Mouse (Mus musculus): ENCODE measurements around the gene Nudt6. TPM values are rescaled to one million over a fixed set of nuclear protein-coding genes. Genes with fewer than 3 reads are reported as not detected.
A peak's percentile ranks its signal among the peaks of the same experiment; 100 is the strongest.

The Nudt6 gene
- polyA plus RNA-seq, 1 experiment from 2014 or later: 11.5 TPM

DNA sequence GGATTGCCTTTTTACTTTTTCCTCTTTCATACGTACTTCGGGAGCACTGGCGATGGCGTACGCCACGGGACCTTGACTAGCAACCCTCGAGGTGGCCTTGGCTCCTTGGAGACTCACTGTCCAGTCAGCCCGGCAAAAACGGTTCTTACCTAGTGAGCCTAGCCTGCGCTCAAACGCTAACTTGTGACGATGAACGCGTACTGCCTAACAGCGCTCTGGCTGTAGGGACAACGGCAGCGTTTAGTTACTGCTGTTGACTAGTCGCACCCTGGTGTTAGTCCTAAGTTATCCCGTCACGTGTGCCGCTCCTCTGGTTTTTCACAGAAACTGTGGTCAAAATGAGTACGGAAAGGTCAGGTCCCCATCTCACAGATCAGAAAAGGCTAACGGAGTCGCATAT lies 630 bp upstream of the Nudt6 start:
- Histone ChIP-seq H3K27me3 (replicated peaks; ENCODE audit: control insufficient read depth, insufficient read depth, low read length) (no peaks in the 10 kb centered on the region), H3K4me2 (peak overlapping the region; percentile 93), H3K9me3 (ENCODE audit: control insufficient read depth, low read length) (no peaks in the 10 kb centered on the region), H3K4me1 (replicated peaks; ENCODE audit: control insufficient read depth, insufficient read depth, low read length) (peaks cover 14% of the 10 kb centered on the region), H3K9ac (ENCODE audit: low read depth, low read length) (peak overlapping the region; percentile 71), H3K36me3 (ENCODE audit: control insufficient read depth, insufficient read depth, low read length) (peaks cover 3% of the 10 kb centered on the region; the same call in 1 of the 2 replicates), H3K4me3 (ENCODE audit: low read depth, low read length) (peak overlapping the region; percentile 75), H3K27ac (ENCODE audit: low read depth, low read length) (peak overlapping the region; percentile 81)
- DNase-seq (ENCODE audit: low spot score) (no peak), ATAC-seq (replicated peaks; ENCODE audit: low FRiP score) (no peak)
- WGBS: under 1% methylated on average over 24 of the region's 24 CpGs

DNA sequence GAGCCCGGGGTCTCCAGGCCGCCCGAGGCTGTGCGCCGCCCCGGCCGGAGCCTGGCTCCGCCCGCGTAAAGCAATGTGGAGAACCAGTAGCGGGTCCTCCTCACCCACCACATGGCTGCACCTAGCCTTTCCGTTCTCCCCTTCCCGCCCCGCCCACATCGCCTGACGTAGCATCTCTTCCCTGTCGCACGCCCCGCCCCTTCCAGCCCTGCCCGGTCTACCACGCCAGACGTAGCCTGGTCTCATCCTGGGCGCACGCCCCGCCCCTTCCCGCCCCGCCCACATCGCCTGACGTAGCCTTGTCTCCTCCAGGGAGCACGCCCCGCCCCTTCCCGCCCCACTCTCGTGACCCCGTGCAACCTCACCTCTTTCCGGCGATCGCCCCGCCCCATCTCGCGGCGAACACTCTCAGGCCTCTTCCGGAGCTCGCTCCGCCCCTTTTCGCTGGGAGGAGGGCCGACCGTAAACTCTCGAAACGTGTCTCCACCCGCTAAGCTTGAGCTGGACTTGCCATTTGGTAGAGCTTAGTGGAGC lies 486 bp downstream of the Nudt6 start, which contains the start of gene Spata5:
Gene Spata5, plus strand, starts transcription at position 439 of the 534 bp plus-strand sequence.
- no peaks in the 10 kb centered on the region for H3K27me3 ChIP-seq (replicated peaks; ENCODE audit: control insufficient read depth, insufficient read depth, low read length)

DNA sequence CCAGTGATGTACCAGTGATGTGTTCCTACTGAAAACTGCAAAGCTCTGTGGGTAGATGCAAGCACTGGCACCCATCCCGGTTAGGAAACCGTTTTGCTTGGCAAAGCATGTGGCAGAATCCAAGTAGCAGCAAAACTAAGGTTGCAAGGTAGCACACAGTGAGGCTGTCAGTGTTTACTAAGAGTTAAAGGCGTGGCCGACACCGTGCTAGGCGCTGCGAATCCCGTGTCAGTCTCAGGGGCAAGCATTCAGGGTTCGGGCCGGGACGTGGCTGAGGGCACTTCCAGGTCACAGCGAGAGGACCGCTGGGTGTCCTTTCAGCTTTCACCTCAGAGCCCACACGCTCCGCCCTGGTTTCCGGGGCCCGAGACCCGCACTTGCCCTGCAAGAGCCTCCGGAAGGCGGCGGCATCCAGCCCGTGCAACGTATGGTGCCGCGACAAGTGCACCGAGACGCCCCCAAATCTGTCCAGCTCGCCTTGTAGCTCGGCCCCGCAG lies 1.0 kb downstream of the Nudt6 start:
- peak overlapping the region; percentile 75 for H3K4me3 ChIP-seq (ENCODE audit: low read depth, low read length)
- peak overlapping the region; percentile 86 for H3K27ac ChIP-seq (ENCODE audit: low read depth, low read length)
- H3K27me3 ChIP-seq (replicated peaks; ENCODE audit: control insufficient read depth, insufficient read depth, low read length): no peaks in the 10 kb centered on the region
- DNase-seq (ENCODE audit: low spot score) (no peak), ATAC-seq (replicated peaks; ENCODE audit: low FRiP score) (peak; percentile 56)
- H3K36me3 ChIP-seq (ENCODE audit: control insufficient read depth, insufficient read depth, low read length): no peaks in the 10 kb centered on the region
- peaks cover 14% of the 10 kb centered on the region for H3K4me1 ChIP-seq (replicated peaks; ENCODE audit: control insufficient read depth, insufficient read depth, low read length)
- H3K4me2 ChIP-seq: peak overlapping the region; percentile 93
- under 1% methylated on average over 30 of the region's 30 CpGs for WGBS
- peak overlapping the region; percentile 87 for H3K9ac ChIP-seq (ENCODE audit: low read depth, low read length)
- H3K9me3 ChIP-seq (ENCODE audit: control insufficient read depth, low read length): no peaks in the 10 kb centered on the region

More for the DNA sequence above, 486 bp downstream of the Nudt6 start, which contains the start of gene Spata5:
- 2% methylated on average over 50 of the region's 50 CpGs for WGBS
- peak; percentile 91 for ATAC-seq (replicated peaks; ENCODE audit: low FRiP score)
- Histone ChIP-seq H3K4me1 (replicated peaks; ENCODE audit: control insufficient read depth, insufficient read depth, low read length) (peaks cover 14% of the 10 kb centered on the region), H3K36me3 (ENCODE audit: control insufficient read depth, insufficient read depth, low read length) (no peaks in the 10 kb centered on the region), H3K27ac (ENCODE audit: low read depth, low read length) (peak within 1 kb of the TSS; percentile 86), H3K4me3 (ENCODE audit: low read depth, low read length) (peak within 1 kb of the TSS; percentile 75), H3K9me3 (ENCODE audit: control insufficient read depth, low read length) (no peaks in the 10 kb centered on the region), H3K4me2 (peak within 1 kb of the TSS; percentile 93), H3K9ac (ENCODE audit: low read depth, low read length) (peak within 1 kb of the TSS; percentile 87)
- DNase-seq (ENCODE audit: low spot score): peak; percentile 100

DNA sequence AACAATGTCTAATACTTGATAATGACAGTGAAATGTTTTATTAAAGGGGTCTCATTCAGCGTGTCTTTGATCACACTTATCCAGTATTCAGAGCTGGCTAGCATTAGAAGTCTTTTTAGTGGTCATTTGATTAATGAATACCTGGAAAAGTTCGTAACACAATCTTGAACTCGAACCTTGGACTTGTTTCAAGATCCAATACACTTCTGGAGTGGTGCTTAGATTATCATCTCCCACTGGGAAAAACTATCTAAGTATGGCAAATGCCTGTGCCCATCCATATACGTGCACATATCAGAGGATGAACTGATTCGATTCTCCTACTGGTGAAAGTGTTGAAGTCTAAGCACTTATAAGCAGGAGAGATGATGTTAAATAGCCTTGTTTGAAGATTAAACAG lies 1.7 kb downstream of the Nudt6 start:
- H3K9me3 ChIP-seq (ENCODE audit: control insufficient read depth, low read length): no peaks in the 10 kb centered on the region
- peak overlapping the region; percentile 93 for H3K4me2 ChIP-seq
- H3K27me3 ChIP-seq (replicated peaks; ENCODE audit: control insufficient read depth, insufficient read depth, low read length): no peaks in the 10 kb centered on the region
- H3K4me1 ChIP-seq (replicated peaks; ENCODE audit: control insufficient read depth, insufficient read depth, low read length): peaks cover 14% of the 10 kb centered on the region
- ATAC-seq (replicated peaks; ENCODE audit: low FRiP score) (no peak), DNase-seq (ENCODE audit: low spot score) (no peak)
- peak overlapping the region; percentile 75 for H3K4me3 ChIP-seq (ENCODE audit: low read depth, low read length)
- peak overlapping the region; percentile 87 for H3K9ac ChIP-seq (ENCODE audit: low read depth, low read length)
- H3K27ac ChIP-seq (ENCODE audit: low read depth, low read length): no peak overlapping the region
- 67% methylated on average over 5 of the region's 5 CpGs for WGBS
- no peaks in the 10 kb centered on the region for H3K36me3 ChIP-seq (ENCODE audit: control insufficient read depth, insufficient read depth, low read length)

DNA sequence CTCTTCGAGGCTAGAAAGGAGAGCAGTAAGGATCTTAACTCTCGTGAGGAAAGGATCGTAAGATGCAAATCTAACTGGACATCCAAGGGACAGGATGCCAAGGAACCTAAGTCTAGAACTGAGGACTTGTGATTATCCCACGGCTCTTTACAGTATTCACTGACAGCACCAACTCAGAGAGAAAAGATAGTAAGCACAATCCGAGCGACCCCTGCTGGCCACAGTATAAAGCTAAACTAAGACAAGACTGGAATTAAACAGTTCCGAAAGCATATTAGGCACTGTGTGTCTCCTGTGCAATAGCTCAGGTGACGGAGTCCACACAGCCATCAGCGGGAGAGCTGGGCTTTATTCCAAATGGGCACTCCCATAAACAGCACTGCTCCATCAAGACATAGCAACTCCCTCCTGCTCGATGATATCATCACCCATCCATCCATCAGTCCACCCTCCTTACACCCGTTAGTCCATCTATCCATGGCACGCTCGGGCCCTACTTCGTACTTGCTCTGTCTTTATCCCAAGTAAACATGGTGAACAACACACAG lies 5.5 kb downstream of the Nudt6 start:
- H3K27me3 ChIP-seq (replicated peaks; ENCODE audit: control insufficient read depth, insufficient read depth, low read length): no peaks in the 10 kb centered on the region
- H3K4me1 ChIP-seq (replicated peaks; ENCODE audit: control insufficient read depth, insufficient read depth, low read length): peaks cover 10% of the 10 kb centered on the region
- no peak overlapping the region for H3K4me3 ChIP-seq (ENCODE audit: low read depth, low read length)
- no peak overlapping the region for H3K9ac ChIP-seq (ENCODE audit: low read depth, low read length)
- DNase-seq (ENCODE audit: low spot score): peak; percentile 56
- WGBS: 53% methylated on average over 14 of the region's 14 CpGs
- H3K9me3 ChIP-seq (ENCODE audit: control insufficient read depth, low read length): no peaks in the 10 kb centered on the region
- no peaks in the 10 kb centered on the region for H3K36me3 ChIP-seq (ENCODE audit: control insufficient read depth, insufficient read depth, low read length)
- no peak overlapping the region for H3K4me2 ChIP-seq
- ATAC-seq (replicated peaks; ENCODE audit: low FRiP score): no peak
- H3K27ac ChIP-seq (ENCODE audit: low read depth, low read length): no peak overlapping the region

DNA sequence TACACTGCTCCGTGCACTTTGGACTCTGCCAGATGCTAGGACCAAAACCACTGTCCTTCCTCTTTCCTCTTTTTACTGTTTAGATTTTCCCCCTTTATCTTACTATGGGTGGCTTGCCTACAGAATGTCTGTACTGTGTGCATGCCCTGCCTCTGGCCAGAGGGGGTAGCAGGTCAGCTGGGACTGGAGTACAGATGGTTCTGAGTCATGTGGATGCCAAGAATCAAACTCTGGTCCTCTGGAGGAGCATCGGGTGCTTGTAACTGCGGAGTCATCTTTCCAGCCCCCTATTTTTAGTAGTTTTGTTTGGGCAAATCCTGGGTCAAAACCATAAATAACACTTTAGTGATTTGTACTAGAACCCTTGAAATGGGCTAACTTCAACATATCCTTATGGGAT lies 6.6 kb downstream of the Nudt6 start:
- 79% methylated on average over 3 of the region's 3 CpGs for WGBS
- H3K4me3 ChIP-seq (ENCODE audit: low read depth, low read length): no peak overlapping the region
- H3K4me2 ChIP-seq: no peak overlapping the region

DNA sequence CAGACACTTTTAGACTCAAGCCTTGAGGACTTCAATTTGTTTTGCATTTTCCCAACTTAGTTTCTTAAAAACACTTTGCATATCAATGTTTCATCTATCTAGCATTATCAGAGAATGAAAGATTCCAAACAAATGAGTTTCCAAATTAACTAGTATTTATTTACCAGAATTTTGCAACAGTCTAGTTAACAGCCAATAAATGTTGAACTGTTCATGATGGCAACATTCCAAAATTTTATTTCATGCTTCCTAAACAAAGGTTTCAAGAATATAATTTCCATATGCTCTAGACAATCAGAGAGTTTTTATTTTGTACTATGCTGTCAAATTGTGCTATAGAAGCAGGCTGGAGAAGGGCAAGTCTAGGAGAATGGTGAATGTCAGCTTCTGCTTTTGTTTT lies 12.4 kb downstream of the Nudt6 start:
- Histone ChIP-seq H3K27ac (ENCODE audit: low read depth, low read length) (no peak overlapping the region), H3K9me3 (ENCODE audit: control insufficient read depth, low read length) (no peaks in the 10 kb centered on the region), H3K36me3 (ENCODE audit: control insufficient read depth, insufficient read depth, low read length) (no peaks in the 10 kb centered on the region), H3K27me3 (replicated peaks; ENCODE audit: control insufficient read depth, insufficient read depth, low read length) (no peaks in the 10 kb centered on the region), H3K4me2 (no peak overlapping the region), H3K4me3 (ENCODE audit: low read depth, low read length) (no peak overlapping the region), H3K4me1 (replicated peaks; ENCODE audit: control insufficient read depth, insufficient read depth, low read length) (no peaks in the 10 kb centered on the region), H3K9ac (ENCODE audit: low read depth, low read length) (no peak overlapping the region)
- ATAC-seq (replicated peaks; ENCODE audit: low FRiP score): no peak
- no peak for DNase-seq (ENCODE audit: low spot score)

More for the DNA sequence above, 6.6 kb downstream of the Nudt6 start:
- Histone ChIP-seq H3K27me3 (replicated peaks; ENCODE audit: control insufficient read depth, insufficient read depth, low read length) (no peaks in the 10 kb centered on the region), H3K9me3 (ENCODE audit: control insufficient read depth, low read length) (no peaks in the 10 kb centered on the region), H3K4me1 (replicated peaks; ENCODE audit: control insufficient read depth, insufficient read depth, low read length) (peaks cover 6% of the 10 kb centered on the region), H3K27ac (ENCODE audit: low read depth, low read length) (no peak overlapping the region), H3K36me3 (ENCODE audit: control insufficient read depth, insufficient read depth, low read length) (no peaks in the 10 kb centered on the region), H3K9ac (ENCODE audit: low read depth, low read length) (no peak overlapping the region)
- DNase-seq (ENCODE audit: low spot score): no peak
- no peak for ATAC-seq (replicated peaks; ENCODE audit: low FRiP score)

DNA sequence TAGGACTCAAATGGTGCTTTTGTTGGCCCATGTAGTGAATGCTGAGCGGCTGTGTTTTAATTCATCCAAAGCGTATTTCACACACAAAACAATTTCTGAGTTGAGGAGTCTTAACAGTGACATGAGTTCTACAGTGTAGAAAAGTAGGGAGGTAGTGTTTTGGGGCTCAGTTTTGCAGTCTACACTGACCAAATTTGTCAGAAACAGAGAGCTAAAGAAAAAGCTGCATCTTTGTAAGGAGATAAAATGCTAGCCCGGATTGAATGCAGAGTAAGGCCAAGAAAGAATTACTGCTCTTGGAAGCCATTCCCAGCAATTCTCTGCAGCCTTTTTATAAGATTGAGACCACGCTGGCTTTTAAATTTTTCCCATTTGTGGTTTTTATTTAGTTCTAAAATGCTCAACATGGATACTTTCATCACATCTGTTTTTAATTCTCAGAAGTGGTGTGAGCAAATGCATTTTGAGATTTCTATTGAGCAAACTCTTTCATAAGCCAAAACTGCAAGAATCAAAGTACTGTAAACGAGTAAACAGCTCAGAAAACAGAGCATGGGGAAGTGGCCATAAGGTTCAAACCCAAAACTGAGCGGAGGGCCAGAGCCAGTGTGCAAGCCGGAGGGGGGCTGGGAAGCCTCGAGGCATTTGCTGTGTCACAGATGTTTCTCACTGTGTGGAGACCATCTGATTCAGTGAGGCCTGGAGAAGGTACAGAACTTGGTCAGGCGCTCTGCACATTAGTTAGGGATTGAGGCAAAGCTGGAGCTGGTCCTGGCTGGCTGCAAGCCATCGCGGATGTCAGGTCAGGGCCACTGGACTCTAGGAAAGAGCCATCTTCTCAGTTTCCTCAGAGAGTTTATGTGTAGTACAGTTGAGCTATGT lies 18.0 kb downstream of the Nudt6 start:
- no peaks in the 10 kb centered on the region for H3K27me3 ChIP-seq (replicated peaks; ENCODE audit: control insufficient read depth, insufficient read depth, low read length)
- no peak for ATAC-seq (replicated peaks; ENCODE audit: low FRiP score)

More for the DNA sequence above, 18.0 kb downstream of the Nudt6 start:
- Histone ChIP-seq H3K4me3 (ENCODE audit: low read depth, low read length) (no peak overlapping the region), H3K27ac (ENCODE audit: low read depth, low read length) (no peak overlapping the region), H3K9me3 (ENCODE audit: control insufficient read depth, low read length) (no peaks in the 10 kb centered on the region), H3K36me3 (ENCODE audit: control insufficient read depth, insufficient read depth, low read length) (no peaks in the 10 kb centered on the region), H3K4me2 (no peak overlapping the region), H3K9ac (ENCODE audit: low read depth, low read length) (no peak overlapping the region), H3K4me1 (replicated peaks; ENCODE audit: control insufficient read depth, insufficient read depth, low read length) (no peaks in the 10 kb centered on the region)
- no peak for DNase-seq (ENCODE audit: low spot score)
- 79% methylated on average over 11 of the region's 11 CpGs for WGBS

Data from liver, embryonic 11.5 days (tissue).